Mouse (Mus musculus) embryo, embryonic 9.5 days (tissue): ENCODE results near the gene Fam210b.
"Not testable (repeated sequence)": the region's sequence is repeated elsewhere in the genome, so short reads cannot be mapped to it uniquely, and the experiment has no call there.

Experiments used
- DNase-seq: peaks from one replicate; pipeline ENCODE4 v3.0.0-alpha.2; 2017; ENCODE audit errors: extremely low spot score

The Fam210b gene

DNA sequence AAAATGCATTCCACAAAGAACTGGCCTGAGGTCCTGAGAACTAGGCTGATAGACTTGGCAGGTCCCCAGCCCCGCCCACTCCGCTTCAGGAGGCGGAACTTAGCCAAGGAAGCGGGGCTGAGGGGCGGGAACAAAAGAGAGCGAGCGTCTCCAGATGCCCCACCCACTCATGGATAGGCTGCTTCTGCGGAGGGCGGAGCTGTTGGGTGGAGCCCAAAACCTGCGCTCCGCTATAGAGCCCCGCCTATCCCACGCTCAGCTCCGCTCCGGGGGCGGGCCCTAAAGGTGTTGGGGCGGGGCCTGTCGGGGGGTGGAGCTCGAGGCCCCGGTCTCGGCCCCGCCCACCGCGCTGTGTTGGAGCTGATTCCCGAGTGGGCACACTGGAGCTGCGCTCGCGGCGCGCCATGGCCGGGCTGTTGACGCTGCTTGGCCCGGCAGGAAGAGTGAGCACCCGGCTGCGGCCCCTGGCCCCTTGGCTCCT lies at the start of gene Fam210b:
Fam210b (plus strand) TSS at position 308 of the 481 bp plus-strand sequence.
- DNase-seq, result peak; percentile 95

DNA sequence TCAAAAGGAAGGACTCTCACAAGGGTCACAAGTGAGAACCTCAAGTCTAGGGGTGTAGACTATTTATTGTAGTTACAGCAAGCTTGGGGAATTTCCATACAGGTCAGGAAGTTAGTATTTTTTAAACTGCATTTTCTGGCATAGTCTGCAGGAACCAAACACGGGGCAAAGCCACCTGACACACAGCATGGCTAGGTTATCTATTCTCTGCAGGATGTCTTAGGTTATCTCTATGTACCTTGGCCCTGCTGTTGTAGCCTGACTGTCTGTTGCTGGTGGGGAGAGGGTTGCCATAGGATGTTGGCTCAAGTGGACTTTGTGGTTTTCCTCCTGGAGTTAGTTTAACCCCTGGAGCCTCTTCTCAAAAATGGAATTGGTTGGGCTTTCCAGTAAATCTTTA lies 47.3 kb upstream of the Fam210b start:
- DNase-seq, result no peak

DNA sequence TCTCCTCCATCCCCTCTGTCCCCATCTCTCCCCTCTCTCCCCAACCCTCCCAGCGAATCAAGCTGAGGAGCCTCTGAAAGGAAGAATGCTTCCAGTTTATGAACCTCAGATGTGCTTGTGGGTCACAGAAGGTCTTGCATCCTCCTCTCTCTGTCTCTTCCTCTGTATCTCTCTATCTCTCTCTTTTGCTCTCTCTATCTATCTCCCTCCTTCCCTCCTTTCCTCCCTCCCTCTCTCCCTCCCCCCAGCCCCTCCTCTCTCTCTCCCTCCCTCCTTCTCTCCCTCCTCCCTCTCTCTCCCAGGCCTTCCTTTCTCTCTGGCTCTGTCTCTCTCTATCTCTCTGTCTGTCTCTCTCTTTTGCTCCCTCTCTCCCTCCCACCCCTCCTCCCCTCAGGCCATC lies 46.8 kb upstream of the Fam210b start:
- no peak for DNase-seq

DNA sequence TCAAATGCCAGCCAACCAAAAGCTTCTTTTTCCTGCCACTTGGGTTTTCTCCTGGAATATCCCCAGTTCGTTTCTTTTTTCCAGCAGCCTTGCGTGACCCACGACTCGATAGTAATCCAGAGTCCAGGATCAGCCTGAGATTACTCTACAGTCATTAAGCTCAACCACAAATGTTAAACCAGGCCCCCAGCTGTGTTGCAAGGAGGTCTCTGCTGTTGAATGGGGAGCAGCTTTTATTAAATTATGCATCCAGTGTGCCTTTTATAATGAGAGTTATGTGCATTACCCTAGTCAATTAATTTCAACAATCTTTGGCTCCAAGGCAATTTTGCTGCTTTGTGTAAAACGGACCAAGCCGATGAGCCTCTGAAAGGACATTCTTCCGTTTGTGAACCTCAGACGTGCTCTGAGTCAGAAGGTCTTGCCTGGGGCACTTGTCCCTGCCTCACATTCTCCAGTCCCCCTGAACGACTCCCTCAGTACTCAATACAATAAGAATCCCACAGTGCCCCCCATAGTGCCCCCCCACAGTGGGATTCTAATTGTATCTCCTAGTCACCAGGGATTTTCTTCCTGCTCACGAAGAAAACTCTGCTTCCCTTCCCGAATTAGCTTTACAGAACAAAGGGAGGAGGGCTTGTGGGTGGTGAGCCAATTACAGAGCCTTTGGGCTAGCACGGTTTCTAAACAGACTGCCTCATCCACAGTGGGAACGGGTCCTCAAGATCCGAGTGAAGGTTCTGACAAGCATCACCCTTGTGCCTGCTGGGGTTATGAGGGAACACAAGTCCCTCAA lies 46.0 kb upstream of the Fam210b start:
- DNase-seq, result peak; percentile 44

DNA sequence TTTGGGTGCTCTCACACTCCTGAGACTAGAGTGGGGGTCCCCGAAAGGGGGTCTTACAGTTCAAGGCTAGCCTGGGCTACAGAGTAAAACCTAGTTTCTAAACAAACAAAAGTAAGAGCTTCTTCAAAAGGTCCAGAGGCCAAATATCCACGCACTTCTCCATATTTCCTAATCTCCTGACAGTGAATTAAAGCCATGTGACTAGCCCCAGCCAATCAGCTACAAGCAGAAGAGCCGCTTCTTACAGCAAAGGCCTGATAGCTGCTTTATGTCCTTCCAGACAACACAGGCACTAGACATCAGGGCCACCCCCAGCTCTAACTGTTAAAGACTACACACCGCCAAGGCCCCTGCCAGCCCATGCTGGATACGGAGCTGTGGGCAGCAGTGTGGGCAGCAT lies 43.0 kb upstream of the Fam210b start:
- DNase-seq, result no peak

DNA sequence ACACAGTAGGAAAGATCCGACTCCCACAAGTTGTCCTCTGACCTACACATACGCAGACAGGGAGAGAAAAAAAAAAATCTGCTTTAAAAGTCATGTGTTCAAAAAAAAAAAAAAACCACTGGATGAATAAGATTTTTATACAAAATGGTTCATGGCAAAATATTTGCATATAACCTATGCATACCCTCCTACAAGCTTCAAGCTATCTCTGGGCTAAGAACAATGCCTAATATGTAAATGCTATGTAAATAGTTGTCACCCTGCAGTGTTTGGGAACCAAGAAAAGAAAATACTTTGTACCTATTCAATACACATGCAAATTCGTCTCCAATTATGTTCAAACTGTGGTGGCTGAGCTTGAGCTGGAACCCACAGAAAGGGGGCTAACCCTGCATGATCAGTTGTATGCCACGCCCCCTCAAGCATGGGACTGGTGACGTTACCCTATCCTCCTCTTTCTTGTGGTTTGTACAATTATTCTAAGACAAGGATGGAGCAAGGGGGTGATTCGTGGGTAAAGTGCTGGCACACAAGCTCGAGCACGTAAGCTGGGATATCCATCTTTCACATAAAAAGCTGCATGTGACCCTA lies 41.2 kb upstream of the Fam210b start:
- DNase-seq, result no peak

DNA sequence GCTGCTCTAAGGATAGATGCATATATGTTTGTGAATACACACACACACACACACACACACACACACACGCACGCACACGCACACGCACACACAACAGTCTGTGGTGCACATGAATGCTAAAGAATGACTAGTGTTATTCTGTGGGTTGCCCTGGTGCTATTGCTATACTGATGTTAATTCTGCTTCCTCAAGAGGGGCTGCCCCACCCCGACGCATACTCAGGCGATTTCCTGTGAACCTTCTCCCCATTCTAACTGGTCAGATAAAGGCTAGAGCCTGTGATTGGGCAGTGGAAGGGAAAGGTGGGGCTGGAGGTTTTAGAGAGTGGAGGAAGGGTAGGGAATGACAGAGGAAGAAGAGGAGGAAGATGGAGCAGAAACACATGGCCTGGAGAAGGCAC lies 39.8 kb upstream of the Fam210b start:
- not testable (repeated sequence) for DNase-seq

DNA sequence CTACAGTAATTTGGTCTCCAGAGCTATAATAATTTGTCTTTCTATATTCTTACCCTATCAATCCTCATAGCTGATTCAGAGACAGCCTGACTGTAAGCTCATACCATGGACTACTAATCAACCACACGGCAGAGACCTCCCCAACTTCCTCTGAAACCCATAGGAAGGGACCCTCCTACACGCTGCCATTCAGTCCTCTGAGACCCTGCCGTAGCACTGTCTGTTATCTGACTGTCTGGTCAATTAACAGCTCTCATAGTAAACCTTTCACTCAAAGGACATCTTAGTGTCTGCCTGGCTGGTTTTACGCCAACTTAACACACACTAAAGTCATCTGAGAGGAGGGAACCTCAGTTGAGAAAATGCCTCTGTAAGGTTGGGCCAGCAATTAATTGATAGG lies 38.8 kb upstream of the Fam210b start:
- DNase-seq, result no peak

DNA sequence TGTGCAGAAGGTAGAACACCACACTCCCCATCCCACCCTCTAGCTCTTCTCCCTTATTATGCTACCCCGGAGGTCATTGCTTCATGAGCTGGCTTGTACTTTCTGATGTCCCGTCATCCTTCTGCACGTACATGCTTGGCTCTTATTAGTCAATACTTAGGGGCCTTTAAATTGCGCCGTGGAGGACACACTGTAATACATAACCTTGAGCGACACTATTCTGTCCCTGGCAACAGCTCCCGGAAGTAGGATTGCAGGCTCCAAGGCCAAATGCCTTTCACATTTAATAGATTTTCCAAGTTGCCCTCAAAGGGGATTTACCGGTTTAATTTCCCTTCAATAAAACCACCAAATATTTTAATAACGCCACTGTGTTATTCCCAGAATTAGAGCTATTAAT lies 33.6 kb upstream of the Fam210b start:
- DNase-seq, result no peak

DNA sequence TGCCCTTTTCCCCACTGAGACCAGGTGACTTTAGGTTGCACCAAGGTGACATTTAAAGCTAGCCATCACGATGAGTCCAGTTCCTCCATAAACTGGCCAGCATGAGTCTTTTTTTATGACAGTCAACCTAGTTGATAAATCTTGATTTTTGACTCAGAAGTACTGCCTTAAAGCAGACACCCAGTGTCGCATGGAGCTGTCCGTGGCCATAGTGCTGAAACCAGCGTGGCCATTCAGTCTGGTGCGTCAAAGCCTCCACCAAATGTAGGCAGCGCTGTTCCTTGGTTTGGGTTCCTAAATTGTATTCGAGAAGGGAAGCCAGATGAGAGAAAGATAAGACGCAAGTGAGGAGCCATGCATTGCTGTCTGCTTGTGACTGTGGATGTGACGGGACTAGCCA lies 24.5 kb upstream of the Fam210b start:
- peak; percentile 77 for DNase-seq

DNA sequence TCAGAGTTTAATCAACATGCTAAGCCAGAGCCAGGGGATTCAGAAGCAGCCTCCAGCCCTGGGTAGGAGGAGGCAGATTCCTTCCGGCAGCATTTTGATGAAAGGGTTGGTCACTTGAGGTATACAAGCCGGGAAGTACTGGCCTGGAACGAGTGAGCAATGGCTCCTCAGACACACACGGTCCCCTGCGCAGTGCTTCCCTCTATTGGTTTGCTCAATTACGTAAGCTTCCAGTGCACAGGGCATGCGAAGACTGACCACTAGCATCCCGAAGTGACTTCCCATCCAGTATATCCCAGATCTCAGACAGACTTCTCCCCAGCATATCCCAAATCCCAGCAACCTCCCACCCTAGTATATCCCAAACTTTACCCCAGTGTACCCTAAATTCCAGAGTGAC lies 17.1 kb upstream of the Fam210b start:
- DNase-seq, result no peak

DNA sequence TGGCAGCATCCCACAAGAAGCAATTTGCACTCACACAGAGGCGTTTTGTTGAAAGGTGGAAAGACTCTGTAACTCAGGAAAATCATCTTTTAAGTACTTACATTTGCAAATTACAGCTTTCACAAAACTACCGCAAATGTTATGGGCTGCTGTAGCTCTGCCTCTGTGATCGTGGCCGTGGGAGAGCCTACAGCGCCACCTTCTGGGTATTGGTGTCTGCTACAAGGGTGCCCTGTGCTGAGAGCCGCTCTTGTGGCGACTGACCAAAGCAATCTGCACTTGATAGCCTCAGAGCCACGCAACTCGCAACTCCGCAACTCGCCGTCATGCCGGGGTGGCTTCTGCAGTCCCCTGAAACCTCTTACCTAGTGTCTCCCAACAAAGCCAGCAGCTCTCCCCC lies 16.2 kb upstream of the Fam210b start:
- DNase-seq, result peak; percentile 79

DNA sequence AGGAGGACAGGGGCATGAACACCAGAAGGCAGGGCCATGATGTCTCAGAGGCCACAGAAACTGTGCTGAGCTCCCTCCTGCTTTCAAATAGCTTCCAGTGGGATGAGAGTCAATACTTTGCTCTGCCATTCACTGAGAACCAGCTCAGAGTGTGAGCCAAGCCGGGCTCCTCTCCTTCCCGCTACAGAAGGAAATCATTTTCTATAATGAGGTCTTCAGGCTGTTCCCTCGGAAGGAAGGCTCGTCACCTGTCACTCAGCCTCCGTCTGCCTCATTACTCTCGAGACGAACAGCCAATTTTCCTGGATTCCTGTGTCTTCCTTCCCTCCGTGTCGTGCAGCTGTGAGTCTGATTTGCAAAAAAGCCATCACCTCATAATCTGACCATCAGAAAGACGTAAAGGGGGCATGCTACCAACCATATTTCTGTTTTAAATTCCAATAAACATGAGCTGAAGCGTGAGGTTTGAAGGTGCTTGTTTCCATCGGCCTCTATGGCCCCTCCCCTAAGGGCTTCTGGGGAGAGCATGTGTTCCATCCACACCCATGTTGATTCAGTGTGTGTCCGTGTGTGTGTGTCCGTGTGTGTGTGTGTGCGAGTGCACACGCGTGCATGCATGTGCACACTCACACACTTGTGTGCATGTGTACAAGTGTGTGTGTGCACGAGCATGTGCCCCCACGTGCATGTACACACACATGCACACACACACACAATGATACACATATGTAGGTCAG lies 7.0 kb upstream of the Fam210b start:
- no peak for DNase-seq

DNA sequence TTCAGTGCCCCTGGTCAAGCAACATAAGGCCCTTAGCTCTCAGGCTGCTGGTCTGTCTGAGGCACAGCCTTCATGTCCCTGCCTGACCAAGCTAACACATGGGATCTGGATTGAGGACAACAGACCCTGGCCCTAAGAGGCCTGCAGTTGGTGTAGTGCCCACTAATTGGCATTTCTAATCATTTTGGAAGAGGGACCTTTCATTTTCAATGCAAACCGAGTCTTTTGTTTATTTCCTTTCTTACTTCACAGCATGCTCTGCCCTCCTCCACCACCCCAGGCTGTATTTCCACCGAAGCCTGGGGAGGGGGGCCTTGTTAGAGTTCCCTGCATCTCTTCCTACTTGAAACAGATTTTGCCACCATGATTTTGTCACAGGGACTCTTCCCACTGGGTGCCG lies 4.4 kb upstream of the Fam210b start:
- no peak for DNase-seq

DNA sequence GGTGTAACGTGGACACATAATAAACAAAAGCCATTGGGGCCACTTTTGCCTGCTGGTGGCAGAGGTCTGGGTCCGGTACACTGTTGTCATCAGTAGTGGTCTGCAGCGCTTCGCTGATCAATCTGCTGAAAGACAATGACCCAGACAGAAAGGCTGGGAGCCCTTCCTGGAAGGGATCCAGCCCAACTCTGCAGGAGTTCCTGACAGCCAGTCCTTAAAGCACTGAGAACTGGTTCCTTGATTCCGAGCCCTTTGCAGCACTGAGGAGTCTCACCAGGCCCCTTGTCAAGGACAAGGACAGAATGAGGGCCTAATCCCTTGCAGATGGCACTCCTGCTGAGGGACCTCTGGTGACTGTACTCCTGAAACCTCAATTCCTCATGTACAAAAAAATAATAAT lies 3.8 kb upstream of the Fam210b start:
- no peak for DNase-seq

DNA sequence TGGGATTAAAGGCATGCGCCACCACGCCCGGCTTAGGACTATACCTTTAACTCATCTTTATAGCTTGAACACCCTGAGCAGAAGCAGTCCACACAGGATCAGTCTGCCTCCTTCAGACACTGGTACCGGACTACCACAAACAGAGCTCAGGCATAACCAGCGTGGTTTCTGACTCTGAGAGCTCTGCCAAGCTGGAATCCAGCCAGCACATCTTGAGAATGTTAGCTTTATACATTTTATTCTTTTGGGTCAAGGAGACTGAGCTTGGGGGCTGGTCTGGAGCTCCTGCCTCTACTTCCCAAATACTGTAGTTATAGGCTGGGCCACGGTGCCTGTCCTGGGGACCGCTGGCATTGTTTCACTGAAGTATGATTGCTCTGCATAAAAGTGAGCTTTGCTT lies 1.6 kb upstream of the Fam210b start:
- DNase-seq, result no peak

DNA sequence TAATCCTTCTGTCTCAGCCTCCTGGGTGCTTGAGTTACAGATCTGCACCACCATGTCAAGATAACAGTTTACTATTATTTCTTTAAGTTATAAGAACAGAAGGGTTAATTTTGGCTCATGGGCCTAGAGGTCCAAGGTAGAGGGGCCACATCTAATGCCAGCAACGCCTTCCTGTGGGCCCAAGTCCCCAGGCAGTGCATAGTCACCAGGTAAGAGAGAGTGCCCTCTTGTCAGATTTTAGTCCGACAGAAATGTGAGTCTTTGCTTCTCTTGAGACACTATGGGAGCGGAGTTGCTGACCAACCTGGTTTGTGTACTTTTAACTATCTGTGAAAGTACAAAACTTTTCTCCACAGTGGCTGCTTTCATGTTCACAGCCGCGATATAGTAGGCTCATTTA lies 696 bp upstream of the Fam210b start:
- no peak for DNase-seq

DNA sequence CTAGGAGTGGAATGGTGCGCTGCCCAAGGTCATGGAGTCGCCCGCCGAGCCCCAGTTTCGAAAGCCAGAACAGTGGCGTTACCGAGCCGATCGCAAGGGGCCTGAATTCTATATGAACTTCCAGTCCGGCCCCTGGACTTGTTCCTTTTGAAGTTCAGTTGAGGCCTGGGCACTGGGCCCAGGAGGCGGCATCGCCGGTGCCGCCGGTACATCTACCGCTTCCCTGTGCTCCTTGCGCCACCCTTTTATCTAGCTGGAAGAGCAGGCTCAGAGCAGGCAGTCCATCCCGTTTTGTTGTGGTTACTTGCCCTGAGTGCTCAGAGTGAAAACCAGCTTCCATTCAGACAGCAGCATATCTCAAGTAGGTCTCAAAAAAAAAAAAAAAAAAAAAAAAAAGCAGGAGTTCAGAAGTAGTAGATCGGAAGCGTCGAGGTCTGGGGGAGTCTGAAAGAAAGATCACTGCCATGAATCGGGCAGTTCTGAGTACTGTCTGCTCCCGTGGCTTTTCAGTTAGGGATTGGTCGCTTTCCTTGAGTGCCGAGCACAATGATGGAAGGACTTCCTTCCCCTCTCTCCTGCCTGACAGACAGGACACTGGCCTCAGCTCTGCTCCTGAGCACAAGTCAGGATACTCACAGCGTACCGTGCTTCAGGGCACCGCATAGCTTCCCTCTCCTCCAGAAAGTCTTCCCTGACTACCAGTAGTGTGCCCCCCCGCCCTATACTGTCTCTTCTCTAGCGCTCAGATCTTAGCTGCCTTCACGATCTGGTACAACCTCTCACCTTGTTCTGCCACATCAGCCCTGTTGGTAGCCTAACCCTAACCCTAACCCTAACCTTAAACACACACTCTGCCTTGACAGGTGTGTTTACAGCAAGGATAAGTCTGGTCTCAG lies 917 bp downstream of the Fam210b start:
- no peak for DNase-seq

DNA sequence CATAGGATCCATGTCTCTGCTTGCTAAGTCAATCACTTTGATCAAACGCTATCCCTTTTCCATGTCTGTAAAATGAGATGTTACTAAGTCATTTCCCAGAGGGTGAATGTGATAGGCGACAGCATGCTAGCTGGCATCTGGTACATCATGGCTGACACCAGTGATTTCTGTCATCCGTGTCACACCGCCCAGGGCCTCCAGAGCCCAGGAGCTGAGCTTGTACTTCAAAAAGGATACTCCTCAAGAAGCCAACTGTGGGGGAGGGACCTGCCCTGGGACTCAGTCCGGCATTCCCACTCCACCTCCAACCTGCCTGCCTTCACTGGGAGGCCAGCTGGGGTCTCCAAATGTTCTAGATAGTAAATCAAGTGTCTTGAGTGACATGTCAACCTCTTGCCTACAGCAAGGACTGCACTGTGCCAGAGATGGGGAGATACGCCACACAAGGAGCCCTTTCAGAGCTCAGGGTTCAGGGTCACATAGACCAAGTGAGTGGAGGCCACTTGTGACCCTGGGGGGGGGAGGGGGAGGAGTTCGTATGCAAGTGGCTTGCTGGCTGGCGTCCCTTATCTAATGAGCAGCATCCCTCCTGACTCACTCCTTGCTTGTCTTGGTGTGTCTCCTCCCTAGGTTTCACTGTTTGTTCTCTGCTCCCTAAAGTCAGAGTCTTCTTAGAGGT lies 1.7 kb downstream of the Fam210b start:
- no peak for DNase-seq

DNA sequence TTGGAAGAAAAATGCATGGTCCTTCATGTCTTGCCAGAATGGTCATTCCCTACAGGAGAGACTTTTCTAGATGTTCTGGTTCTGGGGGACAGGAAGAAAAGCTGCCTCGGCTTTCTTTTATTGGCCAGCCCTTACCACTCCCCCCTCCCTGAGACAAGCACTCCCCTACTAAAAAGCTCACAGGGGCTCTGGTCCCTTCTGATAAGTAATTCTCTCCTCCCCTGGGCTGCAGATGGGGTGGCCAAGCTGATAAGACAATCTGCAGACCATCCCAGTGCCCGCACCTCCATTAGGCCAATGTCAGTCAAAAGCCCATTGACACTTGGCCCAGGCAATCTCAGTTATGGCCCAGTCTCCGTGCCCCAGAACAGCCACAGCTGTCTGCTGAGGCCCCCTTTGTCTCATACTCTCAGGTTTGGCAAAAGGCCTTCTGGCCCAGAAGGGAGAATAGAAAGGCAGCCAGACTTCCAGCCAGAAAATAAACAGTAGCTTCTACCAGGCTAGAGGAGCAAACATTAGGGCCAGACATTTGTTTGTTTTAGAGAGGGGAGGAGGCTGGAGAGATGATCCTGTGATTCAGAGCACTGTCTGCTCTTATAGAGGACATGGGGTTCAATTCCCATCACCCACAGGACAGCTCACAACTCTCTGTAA lies 3.1 kb downstream of the Fam210b start:
- DNase-seq, result no peak

DNA sequence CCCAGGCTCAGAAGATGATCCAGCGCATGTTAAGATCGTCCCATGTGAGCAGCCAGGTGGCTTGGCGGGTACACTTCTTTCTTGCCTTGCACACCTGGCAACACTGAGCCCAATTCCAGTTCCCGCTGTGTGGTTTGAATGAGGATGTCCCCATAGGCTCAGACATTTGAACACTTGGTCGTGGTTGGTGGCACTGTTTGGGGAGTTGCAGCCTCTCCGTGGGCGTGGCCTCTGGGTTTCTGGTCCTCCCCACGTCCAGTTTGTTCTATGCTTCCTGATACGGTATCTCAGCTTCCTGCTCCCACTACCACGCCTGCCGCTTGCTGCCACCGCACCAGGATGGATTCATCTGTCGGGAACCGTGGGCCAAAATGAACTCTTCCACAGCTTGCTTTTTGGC lies 4.4 kb downstream of the Fam210b start:
- no peak for DNase-seq
